Mouse (Mus musculus) forebrain, embryonic 14.5 days (tissue): ENCODE data around the gene Anks1. TPM values are rescaled to one million over a fixed set of nuclear protein-coding genes. Genes with fewer than 3 reads are reported as not detected.

ENCODE experiments used
- ATAC-seq: fragments of 200-750 bp; cut with Nextera tagmentation; 2 replicates; pipeline ENCODE4 v1.8.0; 2017; ENCODE audit warnings: mild to moderate bottlenecking, moderate library complexity
- DNase-seq: peaks from one replicate; pipeline ENCODE4 v3.0.0-alpha.2; 2015; ENCODE audit warnings: low spot score
- H3K27ac ChIP-seq: fragments of 300-500 bp; sonication (generic); 2 replicates; pipeline ENCODE4 v1.5.1; 2014; ENCODE audit warnings: low read depth, mild to moderate bottlenecking, control low read depth, low read length, moderate library complexity
- H3K27me3 ChIP-seq: fragments of 300-500 bp; sonication (generic); replicated peaks from 2 replicates; pipeline ENCODE4 v1.6.1; 2014; ENCODE audit warnings: low read length, control low read depth, mixed read lengths; ENCODE audit not compliant: control insufficient read depth, insufficient read depth
- H3K36me3 ChIP-seq: fragments of 300-500 bp; sonication (generic); 2 replicates; pipeline ENCODE4 v1.6.1; 2014; ENCODE audit warnings: low read length, control low read depth; ENCODE audit not compliant: control insufficient read depth, insufficient read depth
- H3K4me1 ChIP-seq: fragments of 300-500 bp; sonication (generic); 2 replicates; pipeline ENCODE4 v1.6.1; 2014; ENCODE audit warnings: antibody characterized with exemption, low read length, control low read depth; ENCODE audit not compliant: control insufficient read depth, insufficient read depth
- H3K4me2 ChIP-seq: fragments of 300-500 bp; sonication (generic); 2 replicates; pipeline ENCODE4 v1.6.1; 2014; ENCODE audit warnings: mild to moderate bottlenecking, control low read depth, low read length
- H3K4me3 ChIP-seq: fragments of 300-500 bp; sonication (generic); 2 replicates; pipeline ENCODE4 v1.5.1; 2014; ENCODE audit warnings: low read depth, low read length, control low read depth
- H3K9ac ChIP-seq: fragments of 300-500 bp; sonication (generic); 2 replicates; pipeline ENCODE4 v1.6.1; 2014; ENCODE audit warnings: mild to moderate bottlenecking, low read length, control low read depth, moderate library complexity
- H3K9me3 ChIP-seq: fragments of 300-500 bp; sonication (generic); replicated peaks from 2 replicates; pipeline ENCODE4 v1.6.1; 2016; ENCODE audit warnings: low read length, control low read depth, mixed read lengths; ENCODE audit not compliant: control insufficient read depth
- WGBS: fragments of 180-500 bp; shearing (Covaris S2); extraction: QIAGEN DNeasy Blood & Tissue Kit; methylation state at CpG from one replicate; pipeline ENCODE4 v1.1.7; 2014; 5-methylcytosine and 5-hydroxymethylcytosine counted together
- polyA plus RNA-seq: library from polyadenylated mRNA; unstranded; fragments of >200 nt; fragmentation: Nextera tagmentation; extraction: Ambion mirVana; gene quantifications from 2 replicates; pipeline ENCODE4 v1.2.1, GENCODE M21; 2014

Anks1 gene
- polyA plus RNA-seq, 1 experiment from 2014 or later, result 39.4 TPM

DNA sequence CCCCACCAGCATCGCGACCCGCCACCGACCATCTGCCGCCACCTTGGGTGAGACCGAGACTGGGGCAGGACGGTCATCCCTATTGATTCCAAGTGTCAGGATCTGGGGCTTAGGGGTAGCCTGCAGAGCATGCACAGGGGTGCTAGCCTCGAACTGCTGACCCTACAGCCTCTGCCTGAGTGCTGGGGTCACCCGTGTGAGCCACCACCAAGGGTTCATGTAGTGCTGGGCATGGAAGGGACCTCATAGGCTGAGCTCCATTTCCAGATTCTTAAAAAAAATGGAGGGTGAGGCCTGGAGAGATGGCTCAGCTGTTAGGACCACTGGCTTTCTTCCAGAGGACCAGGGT, 171.7 kb downstream of the Anks1 start:
- H3K4me3 ChIP-seq, result peak overlapping the region; percentile 55
- 9% methylated on average over 9 of the region's 9 CpGs for WGBS
- ATAC-seq (no peak; the same call in 1 of the 2 replicates), DNase-seq (no peak)
- H3K36me3 ChIP-seq, result no peaks in the 10 kb centered on the region
- H3K27me3 ChIP-seq, result no peaks in the 10 kb centered on the region
- peak overlapping the region; percentile 100 for H3K4me2 ChIP-seq
- peak overlapping the region; percentile 27; the same call in 1 of the 2 replicates for H3K27ac ChIP-seq
- H3K4me1 ChIP-seq, result peaks cover 3% of the 10 kb centered on the region; the same call in 1 of the 2 replicates
- no peak overlapping the region for H3K9ac ChIP-seq
- no peaks in the 10 kb centered on the region for H3K9me3 ChIP-seq

DNA sequence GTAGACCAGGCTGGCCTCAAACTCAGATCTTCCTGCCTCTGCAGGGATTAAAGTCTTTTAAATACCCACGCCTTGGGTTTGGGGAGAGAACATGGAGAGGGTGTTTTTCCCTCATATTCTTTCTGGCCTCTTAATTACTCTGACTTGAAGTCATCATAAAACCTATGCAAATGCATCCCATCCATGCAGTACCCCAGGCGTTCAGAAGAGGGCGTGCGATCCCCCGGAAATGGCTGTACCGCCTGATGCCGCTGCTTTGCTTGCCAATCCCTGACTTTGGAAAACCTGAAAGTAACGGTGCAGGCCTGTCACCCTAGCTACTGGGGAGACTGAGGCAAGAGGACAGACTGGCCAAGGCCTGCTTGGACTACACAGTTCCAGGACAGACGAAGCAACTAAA, 172.3 kb downstream of the Anks1 start:
- Histone ChIP-seq H3K9ac (no peak overlapping the region), H3K9me3 (no peaks in the 10 kb centered on the region), H3K27ac (no peak overlapping the region), H3K4me1 (peaks cover 3% of the 10 kb centered on the region; the same call in 1 of the 2 replicates), H3K4me3 (no peak overlapping the region), H3K4me2 (no peak overlapping the region), H3K36me3 (no peaks in the 10 kb centered on the region), H3K27me3 (no peaks in the 10 kb centered on the region)
- DNase-seq (peak; percentile 26), ATAC-seq (no peak)
- 45% methylated on average over 9 of the region's 9 CpGs for WGBS

DNA sequence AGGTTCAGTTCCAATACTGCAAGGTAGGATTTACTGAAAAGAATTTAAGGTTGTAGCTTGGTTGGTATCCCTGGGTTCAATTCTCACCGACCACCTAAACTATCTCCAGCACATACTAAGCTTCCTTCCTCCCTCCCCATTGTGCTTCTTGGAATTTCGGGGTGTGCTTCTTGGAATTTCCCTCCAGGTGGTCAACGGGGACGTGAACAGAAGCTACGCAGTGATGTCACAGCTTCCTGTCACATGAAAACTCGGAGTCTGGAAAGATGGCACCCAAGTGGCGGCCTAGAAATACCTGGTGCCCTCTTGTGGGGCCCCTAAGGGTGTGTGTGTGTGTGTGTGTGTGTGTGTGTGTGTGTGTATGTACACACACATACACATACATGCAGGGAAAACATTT, 172.8 kb downstream of the Anks1 start:
- H3K27ac ChIP-seq, result no peak overlapping the region
- no peaks in the 10 kb centered on the region for H3K9me3 ChIP-seq
- no peak overlapping the region for H3K4me2 ChIP-seq
- peaks cover 3% of the 10 kb centered on the region; the same call in 1 of the 2 replicates for H3K4me1 ChIP-seq
- H3K9ac ChIP-seq, result no peak overlapping the region
- no peaks in the 10 kb centered on the region for H3K36me3 ChIP-seq
- WGBS, result 90% methylated on average over 7 of the region's 7 CpGs
- no peak for DNase-seq
- H3K4me3 ChIP-seq, result no peak overlapping the region
- no peak for ATAC-seq
- no peaks in the 10 kb centered on the region for H3K27me3 ChIP-seq

DNA sequence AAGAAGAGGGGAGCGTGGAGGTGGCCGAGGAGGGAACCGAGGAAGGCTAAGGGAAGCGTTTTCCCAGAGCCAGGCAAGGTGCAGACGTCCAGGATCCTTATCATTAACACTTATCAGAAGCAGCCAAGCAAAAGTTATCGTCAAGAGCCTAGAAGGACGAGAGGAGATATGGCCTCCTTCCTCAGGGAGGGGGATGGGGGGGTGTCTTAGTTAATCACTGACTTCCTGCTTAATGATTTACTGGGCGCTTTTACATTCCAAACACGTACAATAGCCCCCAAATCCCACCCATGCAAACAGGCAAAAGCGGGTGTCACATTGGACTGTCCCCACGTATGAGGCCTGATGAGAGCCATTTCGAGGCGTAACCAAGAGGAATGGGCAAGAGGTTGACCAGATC, 173.8 kb downstream of the Anks1 start:
- DNase-seq (no peak), ATAC-seq (no peak)
- H3K4me3 ChIP-seq, result no peak overlapping the region
- no peaks in the 10 kb centered on the region for H3K36me3 ChIP-seq
- 81% methylated on average over 13 of the region's 13 CpGs for WGBS
- H3K9ac ChIP-seq, result no peak overlapping the region
- H3K27me3 ChIP-seq, result no peaks in the 10 kb centered on the region
- peaks cover 3% of the 10 kb centered on the region; the same call in 1 of the 2 replicates for H3K4me1 ChIP-seq
- no peaks in the 10 kb centered on the region for H3K9me3 ChIP-seq
- no peak overlapping the region for H3K27ac ChIP-seq
- H3K4me2 ChIP-seq, result no peak overlapping the region

DNA sequence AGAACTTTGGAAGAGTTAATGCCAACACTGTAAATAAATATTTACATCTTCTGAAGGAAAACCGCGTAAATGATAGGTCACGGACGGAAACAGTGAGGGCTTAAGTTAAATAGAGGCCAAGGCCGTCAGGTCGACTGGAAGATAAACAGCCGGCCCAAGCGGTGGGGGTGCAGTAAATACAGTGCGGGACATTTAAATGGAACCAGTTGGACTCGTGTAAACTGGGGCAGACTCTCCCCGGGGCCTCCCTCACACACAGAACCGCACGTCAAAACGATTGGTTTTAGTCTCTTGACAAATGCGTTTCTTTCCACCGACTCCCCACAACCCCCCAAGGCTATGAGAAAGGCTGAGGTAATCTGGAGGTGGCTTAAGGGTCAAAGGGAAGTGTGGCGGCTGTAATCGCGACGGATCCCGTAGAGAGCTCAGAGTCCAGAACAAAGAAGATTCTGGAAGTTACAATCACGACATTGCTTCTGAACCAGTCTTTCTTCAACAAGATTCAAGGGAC, 175.3 kb downstream of the Anks1 start:
- Histone ChIP-seq H3K4me3 (no peak overlapping the region), H3K9me3 (no peaks in the 10 kb centered on the region), H3K27me3 (no peaks in the 10 kb centered on the region), H3K4me2 (no peak overlapping the region), H3K9ac (no peak overlapping the region), H3K4me1 (peaks cover 3% of the 10 kb centered on the region; the same call in 1 of the 2 replicates), H3K27ac (no peak overlapping the region), H3K36me3 (no peaks in the 10 kb centered on the region)
- no peak for DNase-seq
- 25% methylated on average over 22 of the region's 22 CpGs for WGBS
- no peak for ATAC-seq

DNA sequence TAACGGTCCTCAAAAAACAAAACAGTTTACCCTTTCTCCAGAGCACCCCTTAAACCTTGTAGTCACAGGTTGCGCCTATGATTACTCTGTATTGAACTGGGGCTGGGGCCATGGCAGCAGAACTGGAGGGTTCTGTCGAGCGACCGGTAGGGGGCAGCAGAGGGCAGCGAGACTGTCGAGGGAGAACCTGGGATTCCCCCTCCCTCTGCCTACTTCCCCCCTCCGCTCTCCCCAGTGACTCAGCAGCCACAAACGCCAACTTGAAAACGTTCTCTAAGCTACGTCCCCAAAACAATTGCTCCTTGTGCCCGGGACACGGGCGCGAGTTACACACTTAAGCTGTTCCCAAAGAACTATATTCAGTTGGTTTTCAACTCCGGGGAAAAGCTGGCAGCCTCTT, 175.9 kb downstream of the Anks1 start:
- H3K9me3 ChIP-seq, result no peaks in the 10 kb centered on the region
- peak overlapping the region; percentile 37 for H3K4me2 ChIP-seq
- no peaks in the 10 kb centered on the region for H3K36me3 ChIP-seq
- peak; percentile 52 for ATAC-seq
- DNase-seq, result peak; percentile 94
- H3K4me3 ChIP-seq, result no peak overlapping the region
- no peak overlapping the region for H3K27ac ChIP-seq
- no peaks in the 10 kb centered on the region for H3K27me3 ChIP-seq
- H3K4me1 ChIP-seq, result peaks cover 3% of the 10 kb centered on the region; the same call in 1 of the 2 replicates
- no peak overlapping the region for H3K9ac ChIP-seq
- WGBS, result under 1% methylated on average over 16 of the region's 16 CpGs

DNA sequence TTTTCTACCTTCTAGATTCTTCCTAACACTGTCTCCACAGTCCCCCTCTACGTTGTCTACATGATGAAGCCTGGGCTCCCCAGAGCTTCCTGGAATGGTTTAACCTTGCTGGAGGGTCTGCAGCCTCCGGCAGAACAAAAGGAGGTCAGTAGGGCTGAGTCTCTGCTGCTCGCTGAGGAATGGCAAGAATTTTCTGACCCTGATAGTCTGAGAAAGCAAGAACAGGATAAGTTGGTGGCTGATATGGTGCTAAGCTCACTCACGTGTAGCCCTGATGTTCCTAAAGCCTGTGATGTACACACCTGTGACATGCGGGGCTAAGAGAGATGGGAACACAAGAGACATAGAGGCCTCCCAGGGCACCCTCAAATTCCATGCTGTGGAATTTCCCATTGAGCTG, 178.3 kb downstream of the Anks1 start:
- Histone ChIP-seq H3K4me1 (peaks cover 3% of the 10 kb centered on the region; the same call in 1 of the 2 replicates), H3K9ac (no peak overlapping the region), H3K4me3 (no peak overlapping the region), H3K36me3 (no peaks in the 10 kb centered on the region), H3K9me3 (no peaks in the 10 kb centered on the region), H3K4me2 (no peak overlapping the region), H3K27ac (no peak overlapping the region), H3K27me3 (no peaks in the 10 kb centered on the region)
- DNase-seq (no peak), ATAC-seq (no peak)
- 23% methylated on average over 5 of the region's 5 CpGs for WGBS

DNA sequence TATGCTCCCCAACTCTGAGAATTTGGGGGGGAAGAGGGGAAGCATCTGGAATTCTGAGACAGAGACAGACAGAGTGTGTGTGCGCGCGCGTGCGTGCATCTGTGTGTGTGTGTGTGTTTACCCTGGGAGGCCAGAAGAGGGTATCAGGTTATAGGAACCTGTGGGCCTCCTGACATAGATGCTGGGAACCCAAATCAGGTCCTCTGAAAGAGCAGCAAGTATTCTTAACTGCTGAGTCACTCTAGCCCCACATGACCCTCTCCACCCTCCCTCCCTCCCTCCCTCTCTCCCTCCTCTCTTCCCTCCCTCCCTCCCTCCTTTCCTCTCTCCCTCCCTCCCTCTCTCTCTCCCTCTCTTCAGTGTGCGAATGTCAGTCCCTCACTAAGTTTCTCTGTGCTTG, 179.6 kb downstream of the Anks1 start:
- DNase-seq (no peak), ATAC-seq (no peak)
- no peak overlapping the region for H3K27ac ChIP-seq
- H3K36me3 ChIP-seq, result no peaks in the 10 kb centered on the region
- H3K9ac ChIP-seq, result no peak overlapping the region
- H3K9me3 ChIP-seq, result no peaks in the 10 kb centered on the region
- 86% methylated on average over 6 of the region's 6 CpGs for WGBS
- peaks cover 3% of the 10 kb centered on the region; the same call in 1 of the 2 replicates for H3K4me1 ChIP-seq
- H3K4me2 ChIP-seq, result no peak overlapping the region
- no peaks in the 10 kb centered on the region for H3K27me3 ChIP-seq
- no peak overlapping the region for H3K4me3 ChIP-seq

DNA sequence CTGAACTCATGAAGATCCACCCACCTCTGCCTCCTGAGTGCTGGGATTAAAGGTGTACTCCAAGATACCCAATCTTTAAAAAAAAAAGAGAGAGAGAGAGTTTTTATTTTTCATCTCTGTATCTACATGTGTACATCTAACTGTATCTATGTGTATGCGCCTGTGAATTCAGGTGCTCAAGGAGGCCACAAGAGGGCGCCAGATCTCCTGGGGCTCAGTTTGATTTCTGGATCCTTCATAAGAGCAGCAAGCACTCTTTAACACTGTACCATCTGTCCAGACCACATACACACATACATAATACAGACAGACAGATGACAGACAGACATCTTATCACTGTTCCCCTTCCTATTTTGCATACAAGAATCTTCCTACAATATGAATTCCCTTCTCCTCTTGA, 183.2 kb downstream of the Anks1 start:
- no peak overlapping the region for H3K4me2 ChIP-seq
- H3K4me3 ChIP-seq, result no peak overlapping the region
- H3K27me3 ChIP-seq, result no peaks in the 10 kb centered on the region
- H3K27ac ChIP-seq, result no peak overlapping the region
- WGBS, result 95% methylated on average over 2 of the region's 2 CpGs
- H3K9me3 ChIP-seq, result 0 out of 2 replicates have a peak, but pooled peaks cover 4% of the 10 kb centered on the region
- H3K36me3 ChIP-seq, result no peaks in the 10 kb centered on the region
- ATAC-seq, result no peak
- no peaks in the 10 kb centered on the region for H3K4me1 ChIP-seq
- H3K9ac ChIP-seq, result no peak overlapping the region
- no peak for DNase-seq
